Mouse (Mus musculus) E14TG2a.4 (cell line): ENCODE data around the gene En1.

Experiments
- CTCF ChIP-seq: conservative IDR thresholded peaks from 2 replicates; pipeline ENCODE4 v1.5.1; 2014; ENCODE audit warnings: low read length
- POU5F1 ChIP-seq: IDR thresholded peaks from 2 replicates; pipeline ENCODE4 v1.6.1; 2014; ENCODE audit warnings: low read length, borderline replicate concordance

DNA sequence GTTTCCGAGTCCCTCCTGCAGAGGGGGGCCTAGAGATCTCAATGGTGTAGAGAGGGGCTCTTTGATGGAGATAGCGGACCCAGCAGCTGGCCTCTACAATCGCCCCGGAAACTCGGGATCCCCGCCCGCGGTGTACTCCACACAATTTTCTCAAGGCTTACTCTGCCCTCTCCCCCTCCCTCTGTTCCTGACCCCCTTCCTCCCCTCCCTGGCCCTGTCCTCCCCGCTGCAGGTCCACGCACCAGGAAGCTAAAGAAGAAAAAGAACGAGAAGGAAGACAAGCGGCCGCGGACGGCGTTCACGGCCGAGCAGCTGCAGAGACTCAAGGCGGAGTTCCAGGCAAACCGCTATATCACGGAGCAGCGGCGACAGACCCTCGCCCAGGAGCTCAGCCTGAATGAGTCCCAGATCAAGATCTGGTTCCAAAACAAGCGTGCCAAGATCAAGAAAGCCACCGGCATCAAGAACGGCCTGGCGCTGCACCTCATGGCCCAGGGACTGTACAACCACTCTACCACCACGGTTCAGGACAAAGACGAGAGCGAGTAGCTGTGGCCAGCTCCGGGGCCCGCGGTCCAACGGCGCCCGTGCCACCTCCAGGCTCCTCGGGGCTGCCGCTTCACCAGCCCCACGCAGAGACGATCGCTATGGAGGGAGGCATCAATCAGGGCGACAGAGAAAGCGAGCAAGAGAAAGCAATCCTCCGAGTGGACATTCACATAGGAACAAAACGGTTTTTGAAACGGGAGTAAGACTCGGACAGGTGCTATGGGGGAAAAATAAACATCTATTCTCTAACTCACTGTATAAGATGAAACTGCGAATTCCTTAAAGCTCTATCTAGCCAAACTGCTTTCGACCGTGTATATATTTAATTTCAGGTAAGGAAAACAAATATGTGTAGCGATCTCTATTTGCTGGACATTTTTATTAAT lies 4.7 kb downstream of the En1 start:
- TF ChIP-seq CTCF (no peak), POU5F1 (no peak)
